Mouse (Mus musculus) adrenal gland, adult 8-10 months (tissue): ENCODE measurements around the gene Tsnax. TPM values are rescaled to one million over a fixed set of nuclear protein-coding genes. Genes with fewer than 3 reads are reported as not detected.

Experiments used
- DNase-seq: peaks from one replicate; pipeline ENCODE4 v3.0.0; 2022
- total RNA-seq, 4 experiments: library from RNA; stranded (reverse); gene quantifications; 2 replicates each; pipeline ENCODE4 v1.2.4; 2022

Gene Tsnax
- total RNA-seq, 4 experiments from 2014 or later: 87.8 to 97.5 (median 95.5) TPM

- no peak for DNase-seq
Measured at GRCm38 (mm10) chr8:125043935-125044334, 31.1 kb downstream of the Tsnax start.

GRCm38 (mm10) chr8:125045760-125046159 is 33.0 kb downstream of the Tsnax start:
- no peak for DNase-seq

GRCm38 (mm10) chr8:125049051-125049750 is 36.4 kb downstream of the Tsnax start:
- DNase-seq: no peak

- DNase-seq: no peak
Measured at GRCm38 (mm10) chr8:125049826-125050225, 37.0 kb downstream of the Tsnax start.

GRCm38 (mm10) chr8:125052026-125052425 is 39.2 kb downstream of the Tsnax start:
- DNase-seq: peak; percentile 34

GRCm38 (mm10) chr8:125053505-125054435 is 41.0 kb downstream of the Tsnax start, which contains the start of gene Disc1:
Gene Disc1 (plus strand): TSS chr8:125054195.
- peak; percentile 30 for DNase-seq

GRCm38 (mm10) chr8:125054436-125054810 is 41.6 kb downstream of the Tsnax start:
- DNase-seq: peak; percentile 48

- no peak for DNase-seq
Measured at GRCm38 (mm10) chr8:125060904-125061303, 48.1 kb downstream of the Tsnax start.

- peak; percentile 35 for DNase-seq
Measured at GRCm38 (mm10) chr8:125065596-125065995, 52.8 kb downstream of the Tsnax start.

GRCm38 (mm10) chr8:125066913-125067595 is 54.3 kb downstream of the Tsnax start:
- DNase-seq: peak; percentile 53

GRCm38 (mm10) chr8:125067596-125067960 is 54.8 kb downstream of the Tsnax start:
- peak; percentile 29 for DNase-seq

GRCm38 (mm10) chr8:125068146-125068905 is 55.5 kb downstream of the Tsnax start:
- no peak for DNase-seq

- no peak for DNase-seq
Measured at GRCm38 (mm10) chr8:125069304-125069703, 56.5 kb downstream of the Tsnax start.

- no peak for DNase-seq
Measured at GRCm38 (mm10) chr8:125069733-125070132, 56.9 kb downstream of the Tsnax start.

GRCm38 (mm10) chr8:125074141-125074540 is 61.3 kb downstream of the Tsnax start:
- DNase-seq: peak; percentile 66

- peak; percentile 50 for DNase-seq
Measured at GRCm38 (mm10) chr8:125074581-125074980, 61.8 kb downstream of the Tsnax start.

- DNase-seq: no peak
Measured at GRCm38 (mm10) chr8:125075389-125075788, 62.6 kb downstream of the Tsnax start.

- DNase-seq: no peak
Measured at GRCm38 (mm10) chr8:125077326-125077725, 64.5 kb downstream of the Tsnax start.

- peak; percentile 76 for DNase-seq
Measured at GRCm38 (mm10) chr8:125078771-125079384, 66.1 kb downstream of the Tsnax start.

GRCm38 (mm10) chr8:125080388-125081344 is 67.9 kb downstream of the Tsnax start:
- DNase-seq: no peak
